Mouse (Mus musculus) limb, embryonic 12.5 days (tissue): Measurements from ENCODE around the gene Zfp715. TPM values are rescaled to one million over a fixed set of nuclear protein-coding genes. Genes with fewer than 3 reads are reported as not detected.
"Not testable (repeated sequence)": the region's sequence is repeated elsewhere in the genome, so short reads cannot be mapped to it uniquely, and the experiment has no call there.

ENCODE experiments used
- ATAC-seq: fragments of 200-750 bp; cut with Nextera tagmentation; 2 replicates; pipeline ENCODE4 v1.8.0; 2017; ENCODE audit warnings: low read depth, moderate TSS enrichment; ENCODE audit not compliant: insufficient number of reproducible peaks, insufficient read depth, low FRiP score, low TSS enrichment
- H3K27ac ChIP-seq: fragments of 300-500 bp; sonication (generic); 2 replicates; pipeline ENCODE4 v1.5.1; 2016; ENCODE audit warnings: mild to moderate bottlenecking, moderate library complexity
- H3K27me3 ChIP-seq: fragments of 300-500 bp; sonication (generic); 2 replicates; pipeline ENCODE4 v1.6.1; 2016; ENCODE audit warnings: mild to moderate bottlenecking, moderate library complexity
- H3K36me3 ChIP-seq: fragments of 300-500 bp; sonication (generic); 2 replicates; pipeline ENCODE4 v1.6.1; 2016; ENCODE audit warnings: mild to moderate bottlenecking, moderate library complexity
- H3K4me1 ChIP-seq: fragments of 300-500 bp; sonication (generic); replicated peaks from 2 replicates; pipeline ENCODE4 v1.6.1; 2016
- H3K4me2 ChIP-seq: fragments of 300-500 bp; sonication (generic); 2 replicates; pipeline ENCODE4 v1.6.1; 2016; ENCODE audit warnings: mild to moderate bottlenecking, moderate library complexity
- H3K4me3 ChIP-seq: fragments of 300-500 bp; sonication (generic); replicated peaks from 2 replicates; pipeline ENCODE4 v1.5.1; 2016; ENCODE audit warnings: mild to moderate bottlenecking
- H3K9ac ChIP-seq: fragments of 300-500 bp; sonication (generic); replicated peaks from 2 replicates; pipeline ENCODE4 v1.6.1; 2016; ENCODE audit warnings: mild to moderate bottlenecking, moderate library complexity
- H3K9me3 ChIP-seq: fragments of 300-500 bp; sonication (generic); 2 replicates; pipeline ENCODE4 v1.6.1; 2016; ENCODE audit warnings: mild to moderate bottlenecking, moderate library complexity
- WGBS: fragments of 180-500 bp; shearing (Covaris S2); methylation state at CpG from one replicate; pipeline ENCODE4 v1.1.7; 2016; 5-methylcytosine and 5-hydroxymethylcytosine counted together
- polyA plus RNA-seq: library from polyadenylated mRNA; unstranded; fragments of >200 nt; fragmentation: Nextera tagmentation; extraction: Ambion mirVana; gene quantifications from 2 replicates; pipeline ENCODE4 v1.2.1, GENCODE M21; 2016

Zfp715 gene
- polyA plus RNA-seq, result 14.5 and 15.1 TPM in 2 replicates

DNA sequence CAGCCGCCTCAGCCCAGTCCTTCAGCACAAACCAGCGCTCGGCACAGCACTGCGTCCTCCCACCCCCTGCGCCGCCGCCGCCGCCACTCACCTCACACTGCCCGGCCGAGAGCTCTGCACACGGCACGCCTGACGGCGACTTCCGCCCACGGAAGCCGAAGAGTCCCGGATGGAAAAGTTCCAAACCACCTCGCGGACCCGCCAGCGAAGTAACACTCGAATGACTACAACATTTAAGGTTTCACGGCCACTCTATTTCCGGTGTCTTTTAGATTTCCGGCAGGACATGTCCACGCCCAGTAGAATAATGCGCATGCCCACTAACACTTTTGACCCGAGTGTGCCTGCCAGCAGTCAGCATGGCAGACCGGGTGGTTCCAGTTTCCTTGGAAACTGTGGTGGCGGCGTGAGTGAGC lies at the start of gene Zfp715:
Zfp715 (minus strand) TSS at position 282 of the 416 bp plus-strand sequence.
- H3K36me3 ChIP-seq, result peaks cover 22% of the 10 kb centered on the region
- H3K27me3 ChIP-seq, result no peaks in the 10 kb centered on the region
- peak within 1 kb of the TSS; percentile 75 for H3K4me3 ChIP-seq
- peaks cover 11% of the 10 kb centered on the region for H3K4me1 ChIP-seq
- H3K27ac ChIP-seq, result peak within 1 kb of the TSS; percentile 88
- peak within 1 kb of the TSS; percentile 71 for H3K4me2 ChIP-seq
- H3K9ac ChIP-seq, result peak within 1 kb of the TSS; percentile 74
- H3K9me3 ChIP-seq, result no peaks in the 10 kb centered on the region
- under 1% methylated on average over 33 of the region's 33 CpGs for WGBS
- peak; percentile 95 for ATAC-seq

DNA sequence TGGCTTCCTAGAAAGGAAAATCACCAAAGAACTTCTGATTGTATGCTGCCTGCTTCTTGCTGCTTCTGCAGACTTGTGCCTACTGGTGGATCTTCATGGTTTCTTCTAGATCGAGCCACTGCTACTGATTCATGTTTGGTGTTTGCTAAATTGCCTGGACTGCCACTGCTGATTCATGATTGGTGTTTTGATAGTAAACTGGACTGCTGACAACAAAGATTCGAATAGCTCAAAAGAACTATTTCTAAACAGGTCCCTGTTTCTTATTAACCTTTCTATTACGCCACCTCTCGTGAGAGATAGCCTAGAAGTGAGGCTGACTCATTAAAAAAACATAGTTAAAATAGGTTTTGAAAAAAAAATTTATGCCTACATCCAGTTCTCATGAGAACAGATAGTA lies 48.9 kb upstream of the Zfp715 start:
- H3K9ac ChIP-seq, result no peak overlapping the region
- no peak for ATAC-seq
- no peaks in the 10 kb centered on the region for H3K36me3 ChIP-seq
- no peaks in the 10 kb centered on the region for H3K27me3 ChIP-seq
- H3K4me1 ChIP-seq, result no peaks in the 10 kb centered on the region
- no peak overlapping the region for H3K4me2 ChIP-seq
- no peak overlapping the region for H3K4me3 ChIP-seq
- no peaks in the 10 kb centered on the region for H3K9me3 ChIP-seq
- WGBS, result 78% methylated on average over 4 of the region's 4 CpGs
- no peak overlapping the region for H3K27ac ChIP-seq

DNA sequence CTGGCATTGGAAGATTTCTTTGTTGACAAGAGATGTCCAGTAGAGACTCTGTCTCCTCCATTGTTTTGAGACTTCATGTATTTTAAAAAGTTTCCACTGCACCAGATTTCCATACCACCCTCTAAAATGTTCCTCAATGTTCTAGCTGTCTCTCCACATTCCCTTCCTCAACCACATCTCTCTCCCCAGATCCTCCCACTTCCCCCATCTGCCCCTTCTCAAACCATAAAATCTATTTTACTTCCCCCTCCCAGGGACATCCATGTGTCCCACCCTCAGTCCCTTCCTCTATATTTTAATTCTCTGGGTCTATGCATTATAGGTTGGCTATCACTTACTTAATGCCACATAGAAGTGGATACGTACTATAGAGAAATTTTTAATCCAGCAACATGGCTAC lies 48.3 kb upstream of the Zfp715 start:
- WGBS, result 88% methylated on average over 1 of the region's 1 CpGs
- ATAC-seq, result no peak
- Histone ChIP-seq H3K4me3 (no peak overlapping the region), H3K4me1 (no peaks in the 10 kb centered on the region), H3K4me2 (no peak overlapping the region), H3K27me3 (no peaks in the 10 kb centered on the region), H3K9ac (no peak overlapping the region), H3K9me3 (no peaks in the 10 kb centered on the region), H3K36me3 (no peaks in the 10 kb centered on the region), H3K27ac (no peak overlapping the region)

DNA sequence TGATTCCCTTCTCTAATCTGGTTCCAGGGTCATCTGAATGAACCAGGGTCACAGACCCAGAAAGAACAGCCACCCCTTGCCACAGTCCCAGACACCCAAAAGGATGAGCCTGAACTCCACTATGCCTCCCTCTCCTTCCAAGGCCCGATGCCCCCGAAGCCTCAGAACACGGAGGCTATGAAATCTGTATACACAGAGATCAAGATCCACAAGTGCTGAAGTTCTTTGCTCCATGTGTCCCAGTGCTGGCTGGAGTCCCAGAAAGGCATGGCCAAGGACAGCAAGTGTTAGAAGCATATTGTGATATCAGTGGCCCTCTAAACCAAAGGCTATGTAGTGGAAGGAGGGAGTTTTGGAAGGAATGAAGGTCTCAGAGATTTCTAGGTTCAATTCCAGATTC lies 45.5 kb upstream of the Zfp715 start:
- no peaks in the 10 kb centered on the region for H3K36me3 ChIP-seq
- no peak overlapping the region for H3K4me3 ChIP-seq
- H3K27ac ChIP-seq, result no peak overlapping the region
- H3K4me2 ChIP-seq, result no peak overlapping the region
- 89% methylated on average over 3 of the region's 3 CpGs for WGBS
- H3K9me3 ChIP-seq, result no peaks in the 10 kb centered on the region
- peaks cover 6% of the 10 kb centered on the region; the same call in 1 of the 2 replicates for H3K4me1 ChIP-seq
- H3K27me3 ChIP-seq, result no peaks in the 10 kb centered on the region
- ATAC-seq, result no peak
- H3K9ac ChIP-seq, result no peak overlapping the region

DNA sequence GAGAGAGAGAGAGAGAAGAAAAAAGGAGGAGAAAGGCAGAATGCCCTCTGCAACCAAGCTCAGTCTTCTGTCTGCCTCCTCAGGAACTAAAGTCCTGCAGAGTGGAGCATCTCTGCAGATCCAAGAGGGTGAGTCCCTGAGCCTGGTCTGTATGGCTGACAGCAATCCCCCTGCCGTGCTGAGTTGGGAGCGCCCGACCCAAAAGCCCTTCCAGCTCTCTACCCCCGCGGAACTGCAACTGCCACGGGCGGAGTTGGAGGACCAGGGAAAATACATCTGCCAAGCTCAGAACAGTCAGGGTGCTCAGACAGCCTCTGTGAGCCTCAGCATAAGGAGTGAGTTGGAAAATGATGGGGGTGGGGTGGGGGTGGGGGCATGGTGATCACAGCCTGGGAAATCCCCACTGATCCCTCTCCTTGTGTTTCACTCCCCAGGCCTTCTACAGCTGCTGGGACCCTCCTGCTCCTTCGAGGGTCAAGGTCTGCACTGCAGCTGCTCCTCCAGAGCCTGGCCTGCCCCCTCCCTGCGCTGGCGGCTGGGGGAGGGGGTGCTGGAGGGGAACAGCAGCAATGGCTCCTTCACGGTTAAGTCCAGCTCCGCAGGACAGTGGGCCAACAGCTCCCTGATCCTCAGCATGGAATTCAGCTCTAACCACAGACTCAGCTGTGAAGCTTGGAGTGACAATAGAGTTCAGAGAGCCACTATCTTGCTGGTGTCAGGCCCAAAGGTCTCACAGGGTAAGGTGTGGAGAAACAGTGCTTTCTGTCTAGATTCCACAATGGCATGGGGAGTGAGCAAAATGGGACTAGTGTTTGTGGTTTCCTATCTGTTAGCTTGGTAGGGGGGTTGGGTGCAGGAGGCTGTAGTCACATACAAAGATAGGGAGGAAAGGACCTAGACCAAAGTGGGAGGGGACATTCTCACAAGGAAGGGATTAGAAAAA lies 42.1 kb upstream of the Zfp715 start:
- no peaks in the 10 kb centered on the region for H3K9me3 ChIP-seq
- no peaks in the 10 kb centered on the region for H3K36me3 ChIP-seq
- no peak overlapping the region; the same call in 1 of the 2 replicates for H3K9ac ChIP-seq
- peaks cover 6% of the 10 kb centered on the region; the same call in 1 of the 2 replicates for H3K4me1 ChIP-seq
- no peak overlapping the region for H3K27ac ChIP-seq
- H3K27me3 ChIP-seq, result no peaks in the 10 kb centered on the region
- peak; percentile 71 for ATAC-seq
- peak overlapping the region; percentile 29 for H3K4me2 ChIP-seq
- 4% methylated on average over 12 of the region's 12 CpGs for WGBS
- no peak overlapping the region for H3K4me3 ChIP-seq

DNA sequence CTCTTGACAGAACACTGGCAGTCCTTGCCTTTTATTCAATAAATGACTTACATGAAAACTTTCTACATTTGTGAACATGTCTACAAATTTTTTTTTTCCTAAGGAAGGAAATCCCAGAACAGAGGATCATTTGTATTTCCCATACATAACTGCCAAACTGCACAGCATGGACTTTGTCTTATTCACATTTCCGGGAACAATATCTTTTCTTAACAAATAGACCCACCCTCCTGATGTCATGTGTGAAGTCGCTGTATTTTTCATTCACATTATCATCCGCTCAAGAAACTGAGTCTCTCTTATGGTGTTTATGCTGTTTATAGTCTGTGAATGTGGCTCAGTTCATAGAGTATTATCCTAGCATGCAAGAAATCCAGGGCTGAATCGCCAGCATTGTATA lies 40.7 kb upstream of the Zfp715 start:
- 89% methylated on average over 4 of the region's 4 CpGs for whole genome bisulfite sequencing
- H3K4me1 ChIP-seq, result peaks cover 6% of the 10 kb centered on the region; the same call in 1 of the 2 replicates
- H3K27ac ChIP-seq, result no peak overlapping the region
- H3K4me3 ChIP-seq, result no peak overlapping the region
- no peaks in the 10 kb centered on the region for H3K9me3 ChIP-seq
- ATAC-seq, result no peak
- no peak overlapping the region for H3K4me2 ChIP-seq
- no peaks in the 10 kb centered on the region for H3K27me3 ChIP-seq
- no peak overlapping the region for H3K9ac ChIP-seq
- no peaks in the 10 kb centered on the region for H3K36me3 ChIP-seq

DNA sequence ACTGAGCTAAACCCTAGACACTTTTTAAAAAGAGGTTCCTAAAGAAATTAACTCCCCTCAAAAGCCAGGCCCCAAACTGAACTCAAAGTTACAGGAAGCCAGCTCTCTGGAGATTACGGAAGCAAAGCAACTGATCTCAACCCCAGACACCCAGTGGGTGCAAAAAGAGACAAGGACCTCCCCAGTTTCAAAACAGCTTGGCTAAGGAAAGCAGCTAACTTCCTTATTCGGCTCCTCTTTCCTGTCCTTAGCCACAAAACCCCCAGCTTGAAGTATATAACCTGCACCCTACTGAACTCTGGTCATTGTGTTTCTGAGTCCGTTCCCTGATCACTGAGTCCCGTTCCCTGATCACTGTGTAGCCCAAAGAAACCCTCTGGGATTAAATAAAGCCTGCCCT lies 40.0 kb upstream of the Zfp715 start:
- no peak overlapping the region for H3K27ac ChIP-seq
- H3K4me2 ChIP-seq, result no peak overlapping the region
- 68% methylated on average over 4 of the region's 4 CpGs for WGBS
- no peaks in the 10 kb centered on the region for H3K9me3 ChIP-seq
- peaks cover 6% of the 10 kb centered on the region; the same call in 1 of the 2 replicates for H3K4me1 ChIP-seq
- no peaks in the 10 kb centered on the region for H3K27me3 ChIP-seq
- no peak overlapping the region for H3K4me3 ChIP-seq
- no peak for ATAC-seq
- no peaks in the 10 kb centered on the region for H3K36me3 ChIP-seq
- H3K9ac ChIP-seq, result no peak overlapping the region

DNA sequence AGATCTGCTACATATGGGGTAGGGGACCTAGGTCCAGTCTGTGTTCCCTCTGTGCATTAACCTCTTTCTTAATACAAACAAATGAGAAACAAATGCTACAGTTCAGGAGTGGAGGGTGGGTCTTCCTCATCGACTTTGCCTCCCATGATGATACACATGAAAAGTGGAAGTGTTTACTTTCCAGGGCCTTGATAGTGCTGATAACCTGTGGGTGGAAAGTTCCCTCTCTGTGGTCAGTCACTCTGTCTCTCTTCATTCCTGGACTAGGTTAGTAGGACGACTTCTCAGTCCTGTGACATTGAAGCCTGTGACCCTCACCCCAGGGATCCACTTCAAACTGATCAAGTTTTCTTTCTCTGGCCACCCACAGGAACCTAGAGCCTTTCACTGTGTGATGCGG lies 38.1 kb upstream of the Zfp715 start, which contains the start of gene Siglecf:
Siglecf (plus strand) TSS at position 188 of the 400 bp plus-strand sequence.
- H3K27me3 ChIP-seq, result no peaks in the 10 kb centered on the region
- no peak for ATAC-seq
- H3K4me3 ChIP-seq, result no peak within 1 kb of the TSS
- no peak within 1 kb of the TSS for H3K9ac ChIP-seq
- peaks cover 6% of the 10 kb centered on the region; the same call in 1 of the 2 replicates for H3K4me1 ChIP-seq
- no peaks in the 10 kb centered on the region for H3K9me3 ChIP-seq
- no peak within 1 kb of the TSS for H3K4me2 ChIP-seq
- no peak within 1 kb of the TSS for H3K27ac ChIP-seq
- no peaks in the 10 kb centered on the region for H3K36me3 ChIP-seq
- WGBS, result 74% methylated on average over 3 of the region's 3 CpGs

DNA sequence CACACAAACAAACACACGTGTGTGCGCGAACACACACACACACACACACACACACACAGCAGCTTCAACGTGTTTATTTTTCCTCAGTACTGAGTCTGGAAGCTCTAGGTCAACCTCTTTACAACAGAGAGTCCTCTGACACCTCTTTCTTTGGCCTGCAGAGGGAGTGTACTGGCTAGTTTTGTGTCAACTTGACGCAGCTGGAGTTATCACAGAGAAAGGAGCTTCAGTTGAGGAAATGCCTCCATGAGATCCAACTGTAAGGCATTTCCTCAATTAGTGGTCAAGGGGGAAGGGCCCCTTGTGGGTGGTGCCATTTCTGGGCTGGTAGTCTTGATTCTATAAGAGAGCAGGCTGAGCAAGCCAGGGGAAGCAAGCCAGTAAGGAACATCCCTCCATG lies 36.5 kb upstream of the Zfp715 start:
- H3K36me3 ChIP-seq, H3K9me3 ChIP-seq, H3K4me1 ChIP-seq, H3K27ac ChIP-seq, H3K27me3 ChIP-seq, H3K4me2 ChIP-seq, H3K9ac ChIP-seq, H3K4me3 ChIP-seq, ATAC-seq: not testable (repeated sequence)
- WGBS, result 75% methylated on average over 5 of the region's 5 CpGs

DNA sequence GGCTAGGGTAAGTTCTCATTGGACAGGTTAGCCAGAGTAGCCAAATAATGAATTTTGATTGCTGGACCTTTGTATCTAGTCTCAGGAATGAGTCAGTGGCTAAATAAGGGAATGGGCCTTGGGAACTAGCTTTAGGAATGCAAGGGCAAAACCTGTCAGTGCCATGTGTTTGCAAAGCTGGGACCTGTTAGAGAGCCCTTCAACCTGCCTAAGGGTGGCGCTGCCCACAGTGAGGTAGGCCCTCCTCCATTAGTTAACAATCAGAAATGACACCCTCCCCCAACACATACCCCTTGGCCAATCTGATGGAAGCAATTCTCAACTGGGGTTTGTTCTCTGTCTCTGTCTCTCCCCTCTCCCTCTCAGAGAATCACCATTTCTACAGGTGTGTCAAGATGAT lies 33.5 kb upstream of the Zfp715 start:
- no peak overlapping the region for H3K4me3 ChIP-seq
- H3K27me3 ChIP-seq, result no peaks in the 10 kb centered on the region
- H3K4me1 ChIP-seq, result no peaks in the 10 kb centered on the region
- no peak overlapping the region for H3K9ac ChIP-seq
- H3K4me2 ChIP-seq, result no peak overlapping the region
- ATAC-seq, result no peak
- no peaks in the 10 kb centered on the region for H3K36me3 ChIP-seq
- H3K27ac ChIP-seq, result no peak overlapping the region
- 63% methylated on average over 1 of the region's 1 CpGs for WGBS
- no peaks in the 10 kb centered on the region for H3K9me3 ChIP-seq

DNA sequence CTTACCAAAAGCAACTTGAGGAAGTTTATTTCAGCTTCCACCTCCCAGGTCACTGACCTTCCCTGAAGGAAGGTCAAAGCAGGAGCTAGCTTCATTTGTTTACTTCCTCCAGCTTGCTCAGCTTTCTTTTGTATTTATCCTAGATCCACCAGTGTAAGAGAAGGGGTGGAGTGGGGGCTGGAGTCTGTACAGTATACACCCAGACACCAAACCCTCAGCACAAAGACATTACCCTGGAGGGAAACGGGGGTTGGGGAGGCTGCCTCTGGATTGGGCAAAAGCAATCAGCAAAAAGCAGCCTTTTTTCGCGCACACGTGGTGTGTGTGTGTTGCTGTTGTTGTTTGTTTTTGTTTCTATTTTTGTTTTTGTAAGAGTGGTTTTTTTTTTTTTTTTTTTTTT lies 33.1 kb upstream of the Zfp715 start:
- no peak overlapping the region for H3K4me2 ChIP-seq
- H3K9ac ChIP-seq, result no peak overlapping the region
- H3K4me3 ChIP-seq, result no peak overlapping the region
- no peaks in the 10 kb centered on the region for H3K9me3 ChIP-seq
- WGBS, result 74% methylated on average over 4 of the region's 4 CpGs
- no peak for ATAC-seq
- no peak overlapping the region for H3K27ac ChIP-seq
- no peaks in the 10 kb centered on the region for H3K36me3 ChIP-seq
- H3K4me1 ChIP-seq, result no peaks in the 10 kb centered on the region
- H3K27me3 ChIP-seq, result no peaks in the 10 kb centered on the region
